Mouse (Mus musculus) neural tube, embryonic 12.5 days (tissue): ENCODE data around the gene Ptpn11. TPM values are rescaled to one million over a fixed set of nuclear protein-coding genes. Genes with fewer than 3 reads are reported as not detected.

ENCODE experiments used
- ATAC-seq: fragments of 200-750 bp; cut with Nextera tagmentation; 2 replicates; pipeline ENCODE4 v1.8.0; 2017; ENCODE audit warnings: low read depth, mild to moderate bottlenecking, moderate TSS enrichment, moderate library complexity; ENCODE audit not compliant: low FRiP score
- H3K27ac ChIP-seq: fragments of 300-500 bp; sonication (generic); 2 replicates; pipeline ENCODE4 v1.5.1; 2016
- H3K27me3 ChIP-seq: fragments of 300-500 bp; sonication (generic); replicated peaks from 2 replicates; pipeline ENCODE4 v1.6.1; 2016; ENCODE audit warnings: mild to moderate bottlenecking
- H3K36me3 ChIP-seq: fragments of 300-500 bp; sonication (generic); 2 replicates; pipeline ENCODE4 v1.6.1; 2016; ENCODE audit warnings: mild to moderate bottlenecking
- H3K4me1 ChIP-seq: fragments of 300-500 bp; sonication (generic); 2 replicates; pipeline ENCODE4 v1.6.1; 2016
- H3K4me2 ChIP-seq: fragments of 300-500 bp; sonication (generic); replicated peaks from 2 replicates; pipeline ENCODE4 v1.6.1; 2016; ENCODE audit warnings: mild to moderate bottlenecking
- H3K4me3 ChIP-seq: fragments of 300-500 bp; sonication (generic); 2 replicates; pipeline ENCODE4 v1.5.1; 2016
- H3K9ac ChIP-seq: fragments of 300-500 bp; sonication (generic); 2 replicates; pipeline ENCODE4 v1.6.1; 2016; ENCODE audit warnings: mild to moderate bottlenecking
- H3K9me3 ChIP-seq: fragments of 300-500 bp; sonication (generic); 2 replicates; pipeline ENCODE4 v1.6.1; 2016; ENCODE audit warnings: mild to moderate bottlenecking
- WGBS: fragments of 180-500 bp; shearing (Covaris S2); methylation state at CpG from one replicate; pipeline ENCODE4 v1.1.7; 2016; 5-methylcytosine and 5-hydroxymethylcytosine counted together
- polyA plus RNA-seq: library from polyadenylated mRNA; unstranded; fragments of >200 nt; fragmentation: Nextera tagmentation; extraction: Ambion mirVana; gene quantifications from 2 replicates; pipeline ENCODE4 v1.2.1, GENCODE M21; 2016

Gene Ptpn11
- polyA plus RNA-seq, 1 experiment from 2014 or later: 20.0 TPM

DNA sequence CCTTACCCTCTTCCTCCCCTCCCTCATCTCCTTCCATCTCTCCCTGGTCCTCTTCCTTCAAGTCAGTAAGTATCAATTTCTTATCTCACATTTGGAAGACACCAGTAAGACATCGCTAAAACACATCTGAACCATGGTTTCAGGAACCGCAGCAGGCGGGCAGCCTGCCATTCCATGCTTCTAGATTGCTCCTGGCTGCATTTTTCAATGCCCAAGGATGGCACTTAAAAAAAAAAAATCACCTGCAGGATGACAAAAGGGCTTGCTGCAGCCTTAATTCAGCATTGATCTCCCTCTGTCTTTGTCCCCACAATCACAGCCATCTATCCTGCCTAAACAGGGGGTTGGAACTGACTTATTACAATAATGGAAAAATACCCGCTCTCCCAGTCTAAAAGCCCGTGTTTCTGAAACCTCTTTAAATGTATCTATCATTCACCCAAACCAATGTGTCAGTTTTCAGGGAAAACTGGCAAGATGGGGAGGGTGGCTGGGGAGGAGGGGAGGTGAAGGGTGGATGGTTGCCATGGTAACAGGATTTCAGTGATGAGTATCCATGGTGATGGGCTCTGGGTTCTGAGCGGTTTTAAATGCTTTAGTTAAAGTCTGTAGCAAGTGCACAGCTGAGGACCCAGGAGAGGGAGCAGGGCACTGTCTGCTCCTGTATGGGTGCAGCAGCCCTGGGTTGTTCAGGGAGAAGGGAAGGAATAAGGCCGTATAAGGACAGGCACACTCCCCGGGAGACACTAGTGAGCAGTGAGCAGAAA lies 75.6 kb downstream of the Ptpn11 start:
- no peaks in the 10 kb centered on the region for H3K9me3 ChIP-seq
- no peak overlapping the region for H3K4me3 ChIP-seq
- no peak overlapping the region for H3K9ac ChIP-seq
- no peaks in the 10 kb centered on the region for H3K36me3 ChIP-seq
- 0 out of 2 replicates have a peak overlapping the region, but pooled peaks have one; percentile 8 for H3K4me2 ChIP-seq
- peaks cover 19% of the 10 kb centered on the region; the same call in 1 of the 2 replicates for H3K4me1 ChIP-seq
- peak; percentile 66 for ATAC-seq
- WGBS: 44% methylated on average over 8 of the region's 8 CpGs
- H3K27ac ChIP-seq: peak overlapping the region; percentile 38; the same call in 1 of the 2 replicates
- H3K27me3 ChIP-seq: no peaks in the 10 kb centered on the region

DNA sequence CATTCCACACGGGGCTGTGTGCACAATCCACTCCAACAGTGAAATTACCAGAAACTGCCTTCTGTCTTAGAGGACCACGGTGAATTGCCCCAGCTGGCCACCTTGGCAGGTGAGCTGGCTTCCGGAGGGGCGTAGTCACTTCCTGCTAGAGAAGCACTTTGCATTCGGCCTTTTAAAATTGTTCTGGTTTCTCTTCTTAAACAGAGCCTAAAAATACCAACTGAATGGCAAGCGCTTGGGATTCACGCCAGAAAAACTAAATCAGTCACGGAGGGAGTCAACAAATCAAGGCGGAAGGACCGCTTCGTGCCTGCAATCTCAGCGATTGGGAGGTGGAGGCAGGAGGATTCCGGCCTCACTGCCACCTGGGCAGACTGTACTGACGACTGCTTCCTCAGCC lies 77.0 kb downstream of the Ptpn11 start:
- Histone ChIP-seq H3K27me3 (no peaks in the 10 kb centered on the region), H3K4me2 (no peak overlapping the region), H3K9ac (no peak overlapping the region), H3K9me3 (no peaks in the 10 kb centered on the region), H3K4me1 (peaks cover 19% of the 10 kb centered on the region; the same call in 1 of the 2 replicates), H3K27ac (0 out of 2 replicates have a peak overlapping the region, but pooled peaks have one; percentile 3), H3K36me3 (no peaks in the 10 kb centered on the region), H3K4me3 (no peak overlapping the region)
- no peak for ATAC-seq
- WGBS: 77% methylated on average over 14 of the region's 14 CpGs

DNA sequence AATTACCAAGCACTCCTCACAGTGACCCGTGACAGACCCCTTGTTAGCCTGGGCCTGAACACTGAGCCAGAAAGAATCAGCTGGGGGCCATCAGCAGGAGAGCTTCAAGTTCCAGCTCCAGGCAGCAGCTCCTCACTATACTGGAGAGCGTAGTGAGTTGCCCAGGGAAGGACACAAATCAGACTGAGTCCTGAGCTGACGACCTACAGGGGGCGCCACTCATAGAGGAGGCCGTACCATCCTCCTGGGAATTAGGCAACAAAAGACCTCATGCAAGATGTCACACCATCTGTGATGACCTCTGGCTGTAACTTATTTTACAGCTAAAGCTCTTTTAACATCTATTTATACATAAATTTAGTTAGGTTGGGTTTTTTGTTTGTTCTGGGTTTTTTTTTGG lies 78.8 kb downstream of the Ptpn11 start:
- Histone ChIP-seq H3K27me3 (no peaks in the 10 kb centered on the region), H3K4me3 (no peak overlapping the region), H3K36me3 (no peaks in the 10 kb centered on the region), H3K9ac (no peak overlapping the region), H3K4me1 (peaks cover 19% of the 10 kb centered on the region; the same call in 1 of the 2 replicates), H3K4me2 (no peak overlapping the region), H3K27ac (no peak overlapping the region), H3K9me3 (no peaks in the 10 kb centered on the region)
- WGBS: 74% methylated on average over 5 of the region's 5 CpGs
- ATAC-seq: no peak

DNA sequence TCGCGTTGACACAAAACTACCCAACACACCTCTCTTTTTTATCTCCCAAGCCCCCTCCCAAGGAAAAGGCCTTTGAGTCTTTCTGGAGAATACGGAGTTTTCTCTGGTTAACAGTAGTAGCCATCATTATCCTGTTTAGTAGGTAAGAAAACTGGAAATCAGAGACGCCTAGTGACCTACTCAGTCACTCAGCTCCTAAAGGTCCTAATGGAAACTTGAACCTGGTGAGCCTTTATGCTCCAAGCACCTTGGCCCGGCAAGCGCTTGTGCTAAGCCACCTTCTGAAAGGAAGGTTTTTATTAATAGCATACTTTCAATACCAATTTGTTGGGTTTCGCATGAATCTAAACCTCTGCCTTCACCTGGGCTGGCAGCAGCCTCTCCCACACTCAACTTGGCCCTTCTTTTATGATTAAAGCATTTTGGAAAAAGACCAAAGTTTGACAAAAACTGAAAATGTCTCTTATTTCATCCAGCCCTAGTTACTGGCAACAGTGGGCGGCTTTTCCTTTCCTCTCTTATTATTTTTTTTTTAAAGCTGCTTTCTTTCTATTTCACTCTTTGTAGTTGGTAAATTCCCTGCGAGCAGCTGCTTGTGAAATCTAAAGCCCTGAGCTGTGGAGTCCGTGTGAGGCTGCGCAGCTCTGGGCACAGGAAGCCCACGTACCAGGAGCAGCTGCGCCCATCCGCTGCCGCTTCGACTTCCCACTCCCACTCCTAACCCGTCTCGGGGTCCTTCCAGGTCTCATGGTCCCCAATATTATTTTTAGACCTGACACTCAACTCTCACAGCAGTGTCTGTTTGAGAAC lies 79.9 kb downstream of the Ptpn11 start:
- H3K36me3 ChIP-seq: no peaks in the 10 kb centered on the region
- WGBS: 93% methylated on average over 18 of the region's 18 CpGs
- no peak overlapping the region for H3K4me2 ChIP-seq
- no peak overlapping the region for H3K27ac ChIP-seq
- H3K4me3 ChIP-seq: no peak overlapping the region
- no peaks in the 10 kb centered on the region for H3K9me3 ChIP-seq
- no peak overlapping the region for H3K9ac ChIP-seq
- ATAC-seq: no peak
- H3K4me1 ChIP-seq: peaks cover 19% of the 10 kb centered on the region; the same call in 1 of the 2 replicates
- H3K27me3 ChIP-seq: no peaks in the 10 kb centered on the region

- Histone ChIP-seq H3K4me1 (0 out of 2 replicates have a peak, but pooled peaks cover 5% of the 10 kb centered on the region), H3K27ac (no peak overlapping the region), H3K27me3 (no peaks in the 10 kb centered on the region), H3K4me2 (no peak overlapping the region), H3K4me3 (no peak overlapping the region), H3K9me3 (no peaks in the 10 kb centered on the region), H3K9ac (no peak overlapping the region), H3K36me3 (no peaks in the 10 kb centered on the region)
- ATAC-seq: no peak
- 89% methylated on average over 7 of the region's 7 CpGs for WGBS
These were observed 82.0 kb downstream of the Ptpn11 start for GRCm38 (mm10) chr5:121109185-121109584.

GRCm38 (mm10) chr5:121106913-121107312 lies 84.3 kb downstream of the Ptpn11 start:
- Histone ChIP-seq H3K27me3 (no peaks in the 10 kb centered on the region), H3K9ac (no peak overlapping the region), H3K4me3 (no peak overlapping the region), H3K9me3 (no peaks in the 10 kb centered on the region), H3K4me2 (no peak overlapping the region), H3K36me3 (no peaks in the 10 kb centered on the region), H3K27ac (no peak overlapping the region), H3K4me1 (no peaks in the 10 kb centered on the region)
- 83% methylated on average over 3 of the region's 3 CpGs for WGBS
- ATAC-seq: no peak

GRCm38 (mm10) chr5:121100886-121101580 lies 90.2 kb downstream of the Ptpn11 start:
- no peaks in the 10 kb centered on the region for H3K9me3 ChIP-seq
- no peak overlapping the region for H3K4me2 ChIP-seq
- no peak overlapping the region for H3K9ac ChIP-seq
- H3K27me3 ChIP-seq: no peaks in the 10 kb centered on the region
- H3K36me3 ChIP-seq: no peaks in the 10 kb centered on the region
- H3K4me3 ChIP-seq: no peak overlapping the region
- H3K4me1 ChIP-seq: no peaks in the 10 kb centered on the region
- 87% methylated on average over 9 of the region's 9 CpGs for WGBS
- ATAC-seq: no peak
- H3K27ac ChIP-seq: no peak overlapping the region

- H3K9ac ChIP-seq: no peak overlapping the region
- WGBS: 63% methylated on average over 2 of the region's 2 CpGs
- H3K4me3 ChIP-seq: no peak overlapping the region
- no peak overlapping the region for H3K27ac ChIP-seq
- no peaks in the 10 kb centered on the region for H3K36me3 ChIP-seq
- H3K4me2 ChIP-seq: no peak overlapping the region
- no peak for ATAC-seq
- no peaks in the 10 kb centered on the region for H3K27me3 ChIP-seq
- no peaks in the 10 kb centered on the region for H3K4me1 ChIP-seq
- H3K9me3 ChIP-seq: no peaks in the 10 kb centered on the region
These were observed 91.1 kb downstream of the Ptpn11 start for GRCm38 (mm10) chr5:121100095-121100494.

GRCm38 (mm10) chr5:121097970-121098369 lies 93.2 kb downstream of the Ptpn11 start:
- WGBS: 78% methylated on average over 4 of the region's 4 CpGs

DNA sequence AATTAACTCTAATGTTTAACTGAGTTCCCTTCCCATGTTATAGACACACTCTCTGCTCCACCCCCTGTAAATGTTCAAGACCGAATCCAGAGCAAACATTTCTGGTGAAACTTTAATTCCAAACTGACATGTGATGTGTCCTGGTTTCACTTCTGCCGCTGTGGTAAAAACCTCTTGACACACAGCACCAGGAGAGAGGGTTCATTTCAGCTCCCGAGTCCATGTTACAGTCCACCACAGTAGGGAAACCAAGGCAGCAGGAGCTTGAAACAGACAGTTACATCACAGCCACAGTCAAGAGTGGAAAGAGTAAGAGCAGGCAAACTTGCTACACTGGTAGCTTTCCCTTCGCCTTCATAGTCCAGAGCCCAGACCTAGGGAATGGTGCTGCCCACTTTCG lies 94.5 kb downstream of the Ptpn11 start:
- Histone ChIP-seq H3K4me1 (no peaks in the 10 kb centered on the region), H3K9ac (no peak overlapping the region), H3K4me2 (no peak overlapping the region), H3K4me3 (no peak overlapping the region), H3K9me3 (no peaks in the 10 kb centered on the region), H3K27me3 (no peaks in the 10 kb centered on the region), H3K27ac (no peak overlapping the region), H3K36me3 (no peaks in the 10 kb centered on the region)
- 95% methylated on average over 5 of the region's 5 CpGs for WGBS
- ATAC-seq: no peak

More at GRCm38 (mm10) chr5:121097970-121098369, 93.2 kb downstream of the Ptpn11 start:
- no peak overlapping the region for H3K4me3 ChIP-seq
- H3K27ac ChIP-seq: no peak overlapping the region
- no peak for ATAC-seq
- H3K4me1 ChIP-seq: no peaks in the 10 kb centered on the region
- H3K27me3 ChIP-seq: no peaks in the 10 kb centered on the region
- H3K4me2 ChIP-seq: no peak overlapping the region
- H3K9ac ChIP-seq: no peak overlapping the region
- H3K36me3 ChIP-seq: no peaks in the 10 kb centered on the region
- H3K9me3 ChIP-seq: no peaks in the 10 kb centered on the region

DNA sequence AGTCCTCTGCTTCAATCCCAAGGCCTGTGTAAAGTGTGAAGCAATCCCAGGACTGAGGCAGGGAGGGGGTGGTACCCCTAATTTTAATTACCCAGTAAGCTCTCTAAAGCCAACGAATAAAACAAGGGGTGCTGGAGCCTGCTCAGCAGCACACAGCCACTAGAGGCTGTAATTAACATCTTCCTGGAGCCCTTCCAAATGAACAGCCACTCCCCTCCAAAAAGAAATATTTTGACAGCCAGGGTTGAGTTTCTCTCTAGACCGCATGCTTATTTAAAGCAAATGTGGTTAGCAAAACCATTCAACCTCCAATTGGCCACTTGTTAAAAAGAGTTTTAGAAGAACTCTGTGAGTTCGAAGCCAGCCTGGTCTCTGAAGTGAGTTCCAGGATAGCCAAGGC lies 97.9 kb downstream of the Ptpn11 start:
- WGBS: 66% methylated on average over 3 of the region's 3 CpGs
- Histone ChIP-seq H3K9me3 (0 out of 2 replicates have a peak, but pooled peaks cover 7% of the 10 kb centered on the region), H3K27ac (no peak overlapping the region), H3K4me3 (no peak overlapping the region), H3K27me3 (no peaks in the 10 kb centered on the region), H3K4me1 (no peaks in the 10 kb centered on the region), H3K4me2 (no peak overlapping the region), H3K9ac (no peak overlapping the region), H3K36me3 (no peaks in the 10 kb centered on the region)
- no peak for ATAC-seq

- Histone ChIP-seq H3K4me2 (no peak overlapping the region), H3K9ac (no peak overlapping the region), H3K36me3 (no peaks in the 10 kb centered on the region), H3K9me3 (0 out of 2 replicates have a peak, but pooled peaks cover 7% of the 10 kb centered on the region), H3K27me3 (no peaks in the 10 kb centered on the region), H3K4me1 (no peaks in the 10 kb centered on the region), H3K27ac (0 out of 2 replicates have a peak overlapping the region, but pooled peaks have one; percentile 20), H3K4me3 (no peak overlapping the region)
- no peak for ATAC-seq
- WGBS: 73% methylated on average over 7 of the region's 7 CpGs
These were observed 101.5 kb downstream of the Ptpn11 start for GRCm38 (mm10) chr5:121089660-121090059.
